Mouse (Mus musculus) myocyte (in vitro differentiated cells): ENCODE data around the gene Smo.

Experiments used
- MAX ChIP-seq: IDR thresholded peaks from one replicate; pipeline ENCODE4 v1.6.1; 2011; ENCODE audit warnings: low read depth, mild to moderate bottlenecking, control low read depth
- POLR2AphosphoS2 ChIP-seq: IDR thresholded peaks from one replicate; pipeline ENCODE4 v1.6.1; 2011; ENCODE audit warnings: low read depth, control low read depth; ENCODE audit not compliant: insufficient read length
- TCF12 ChIP-seq: IDR thresholded peaks from one replicate; pipeline ENCODE4 v1.6.1; 2011; ENCODE audit warnings: mild to moderate bottlenecking, control low read depth; ENCODE audit not compliant: poor library complexity, insufficient read depth, severe bottlenecking

DNA sequence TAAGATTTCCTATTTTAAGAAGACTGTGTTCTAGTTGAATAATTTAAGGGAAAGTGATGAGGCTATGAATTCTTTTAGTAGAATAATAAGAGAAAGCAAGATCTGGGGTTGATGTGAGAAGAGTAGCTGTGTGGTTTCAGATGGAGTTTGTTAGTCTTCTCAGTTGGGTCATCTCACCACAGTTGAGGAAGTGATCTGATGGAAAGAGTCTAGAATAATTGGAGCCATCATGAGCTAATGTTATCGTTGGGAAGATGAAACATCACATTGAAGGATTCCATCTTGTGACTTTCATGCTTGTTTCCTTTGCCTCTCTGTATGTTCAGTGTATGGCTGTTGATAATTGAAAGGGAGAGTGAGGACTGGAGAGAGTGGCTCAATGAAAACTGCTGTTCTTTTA is 67.7 kb downstream of the Smo start:
- TF ChIP-seq MAX (no peak), TCF12 (no peak), POLR2AphosphoS2 (no peak)
